Mouse (Mus musculus): ENCODE results near the gene Dnase1l2.
"Not testable (repeated sequence)": the region's sequence is repeated elsewhere in the genome, so short reads cannot be mapped to it uniquely, and the experiment has no call there.

The Dnase1l2 gene

DNA sequence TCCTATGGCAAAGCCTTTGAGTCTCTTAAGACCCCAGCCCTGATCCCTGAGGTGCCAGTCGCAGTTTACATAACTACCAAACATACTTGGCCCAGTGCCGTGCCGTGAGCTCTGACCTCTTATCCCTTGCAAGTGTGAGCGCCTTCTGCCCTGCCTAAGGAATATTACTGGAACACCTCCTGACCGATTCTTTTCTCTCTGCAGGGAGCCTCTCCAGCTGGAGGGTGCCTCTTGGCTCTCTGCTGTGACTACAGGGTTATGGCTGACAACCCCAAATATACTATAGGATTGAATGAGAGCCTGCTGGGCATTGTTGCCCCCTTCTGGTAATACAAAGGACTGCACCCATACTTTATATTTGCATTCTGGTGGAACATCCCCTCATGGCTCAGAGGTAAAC is 5.9 kb downstream of the Dnase1l2 start:
- no peak for DNase-seq (ENCODE audit: extremely low read depth, low read depth)

DNA sequence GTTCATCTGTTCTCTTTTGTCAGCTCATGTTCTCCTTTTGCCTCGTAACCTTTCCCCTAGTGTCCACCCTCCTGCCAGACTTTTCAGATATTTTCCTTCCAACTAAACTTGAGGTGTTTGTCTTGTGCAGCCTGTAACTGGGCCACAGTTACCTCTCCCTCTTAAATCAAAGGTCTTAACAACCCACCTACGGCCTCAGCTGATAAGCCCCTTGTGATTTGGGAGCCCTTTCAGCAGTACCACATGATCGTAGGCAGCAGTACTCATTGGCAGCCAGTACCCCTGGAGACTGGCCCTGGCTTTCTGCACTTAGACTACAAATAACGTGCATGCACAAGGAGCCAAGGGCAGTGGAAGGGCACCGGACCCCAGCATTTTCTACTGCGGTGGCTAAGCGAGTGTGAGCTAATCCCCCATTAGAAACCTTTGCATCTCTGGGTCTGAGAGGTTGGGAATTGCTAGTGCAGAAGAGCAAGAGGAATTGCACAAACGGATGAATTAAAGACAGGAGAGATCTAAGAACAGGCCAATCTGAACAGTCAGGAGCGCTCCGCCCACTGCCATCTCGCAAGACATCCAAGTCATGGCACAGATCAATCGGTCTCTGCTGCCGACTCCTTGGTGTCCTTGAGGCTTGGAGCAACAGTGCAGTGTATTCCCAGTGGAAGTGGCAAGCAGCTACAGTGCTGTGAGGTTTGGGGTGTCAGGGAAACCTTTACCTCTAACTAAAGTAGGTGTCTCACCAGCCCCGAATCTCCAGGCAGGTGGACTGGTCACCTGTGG is 13.5 kb downstream of the Dnase1l2 start:
- DNase-seq (ENCODE audit: extremely low read depth, low read depth), result no peak

DNA sequence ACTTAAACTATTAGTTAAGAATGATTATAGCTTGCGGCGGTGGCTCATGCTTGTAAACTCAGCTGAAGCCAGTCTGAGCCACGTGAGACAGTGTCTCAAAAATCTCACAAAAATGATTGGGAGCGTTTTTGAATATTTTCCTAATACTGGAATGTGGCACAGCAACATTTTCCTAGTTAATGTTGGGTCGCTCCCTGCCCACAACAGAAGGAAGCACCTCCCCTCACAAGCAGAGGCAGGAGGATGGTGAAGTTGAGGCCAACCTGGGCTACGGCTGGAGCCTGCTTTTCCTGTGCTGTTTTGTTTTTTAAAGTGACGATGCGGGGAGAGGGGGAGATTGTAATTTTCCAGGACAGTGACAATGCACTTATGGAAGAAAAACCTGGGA is 15.7 kb downstream of the Dnase1l2 start:
- no peak for DNase-seq (ENCODE audit: extremely low read depth, low read depth)

DNA sequence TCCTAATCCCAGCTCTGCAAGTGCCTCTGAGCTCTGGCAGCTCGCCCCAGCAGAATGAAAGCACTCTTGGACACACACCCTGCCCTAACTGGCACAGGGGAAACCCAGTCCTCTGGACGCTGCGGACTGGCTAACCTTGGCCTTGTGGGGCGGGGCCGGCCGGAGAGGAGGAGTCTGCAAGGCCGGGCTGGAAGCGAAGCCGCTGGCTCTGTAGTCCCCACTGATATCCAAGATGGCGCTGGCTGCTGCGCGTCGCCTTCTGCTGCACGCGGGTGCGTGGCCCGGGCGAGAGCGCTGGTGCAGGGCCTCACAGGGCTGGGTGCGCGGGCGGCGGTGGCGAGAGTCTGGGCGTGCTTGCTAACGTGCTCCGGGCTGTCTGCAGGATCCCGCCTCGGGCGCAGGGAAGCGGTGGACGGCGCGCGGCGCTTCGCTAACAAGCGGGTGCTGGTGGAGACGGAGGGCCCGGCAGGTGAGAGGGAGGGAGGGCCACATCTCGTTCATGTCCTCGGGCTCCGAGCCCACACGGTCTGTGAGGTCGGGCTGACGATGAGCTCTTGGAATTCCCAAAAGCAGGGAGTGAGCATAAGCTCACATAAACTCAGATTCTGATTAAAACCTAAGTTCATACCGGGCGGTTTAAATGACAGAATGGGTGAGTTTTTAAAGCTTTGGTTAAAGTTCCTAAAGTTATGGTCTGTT is 16.3 kb downstream of the Dnase1l2 start, which contains the start of gene Eci1:
TSS of gene Eci1 (plus strand) at position 171 of the 699 bp plus-strand sequence.
- DNase-seq (ENCODE audit: extremely low read depth, low read depth), result peak; percentile 70

DNA sequence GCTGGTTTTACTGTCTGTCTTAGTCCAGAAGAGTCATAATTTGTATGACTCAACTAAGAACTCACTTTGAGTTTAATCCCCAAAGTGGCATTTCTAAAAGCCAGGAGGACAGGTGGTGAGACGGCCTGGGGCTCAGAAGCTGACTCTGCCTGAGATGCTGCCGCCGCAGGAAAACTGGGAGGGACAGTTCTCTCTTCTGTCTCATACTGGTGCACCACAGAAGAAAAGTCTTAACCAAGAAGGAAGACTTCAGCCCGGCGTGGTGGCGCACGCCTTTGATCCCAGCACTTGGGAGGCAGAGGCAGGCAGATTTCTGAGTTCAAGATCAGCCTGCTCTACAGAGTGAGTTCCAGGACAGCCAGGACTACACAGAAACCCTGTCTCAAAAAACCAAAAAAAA is 17.0 kb downstream of the Dnase1l2 start:
- no peak for DNase-seq (ENCODE audit: extremely low read depth, low read depth)

DNA sequence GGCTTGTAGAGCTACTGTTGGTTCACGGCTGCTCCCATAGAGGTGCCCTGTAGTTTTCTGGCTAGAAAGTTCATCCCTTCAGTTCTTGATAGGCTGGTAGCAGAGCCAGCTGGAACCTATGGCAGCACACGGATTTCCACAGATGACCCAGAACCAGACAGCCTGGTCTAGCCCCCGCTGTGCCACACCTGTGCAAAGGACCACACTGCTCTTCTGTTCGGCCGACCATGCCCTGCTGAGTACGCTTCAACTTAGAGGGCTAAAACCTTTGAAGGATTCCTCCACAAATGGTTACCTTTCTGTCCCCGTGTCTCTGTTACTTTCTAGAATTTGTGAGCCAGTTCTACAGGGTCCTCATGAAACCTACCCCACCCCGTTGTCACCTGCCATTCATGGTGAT is 17.6 kb downstream of the Dnase1l2 start:
- DNase-seq (ENCODE audit: extremely low read depth, low read depth), result not testable (repeated sequence)

DNA sequence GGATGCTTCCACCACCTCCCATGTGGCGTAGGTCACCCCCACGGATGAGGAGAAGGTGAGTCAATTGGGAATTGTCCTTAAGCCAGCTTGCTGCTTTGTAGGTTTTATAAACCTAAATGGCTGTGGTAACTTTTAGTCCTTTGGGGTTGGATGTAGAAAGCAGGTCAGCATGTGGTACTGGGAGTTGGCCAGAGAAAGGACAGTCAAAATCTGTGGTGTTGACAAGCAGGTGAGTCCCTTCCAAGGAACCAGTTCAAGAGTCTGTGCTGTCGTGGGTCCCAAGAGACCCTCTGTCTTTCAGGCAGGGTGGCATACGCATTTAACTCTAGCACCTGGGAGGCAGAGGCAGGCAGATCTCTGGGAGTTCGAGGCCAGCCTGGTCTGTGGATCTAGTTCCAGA is 18.4 kb downstream of the Dnase1l2 start:
- DNase-seq (ENCODE audit: extremely low read depth, low read depth), result no peak

DNA sequence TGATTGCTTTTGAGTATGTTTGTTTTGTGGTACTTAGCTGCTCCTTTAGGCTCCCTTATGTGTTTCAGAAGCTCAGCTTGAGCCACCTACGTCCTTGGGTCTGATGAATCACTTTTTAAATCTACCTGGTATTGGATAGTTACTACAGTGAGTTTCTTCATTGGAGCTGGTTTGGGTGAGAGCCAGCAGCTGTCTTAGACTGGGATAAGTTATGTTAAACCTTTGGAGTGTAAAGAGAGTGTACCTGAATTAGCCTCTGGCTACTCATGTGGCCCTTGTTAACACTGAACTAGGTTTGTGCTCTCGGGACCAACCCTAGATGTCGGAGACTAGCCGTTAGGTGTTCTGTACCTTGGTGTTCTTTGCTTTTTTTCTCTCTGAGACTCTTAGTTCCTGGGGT is 19.8 kb downstream of the Dnase1l2 start:
- no peak for DNase-seq (ENCODE audit: extremely low read depth, low read depth)

DNA sequence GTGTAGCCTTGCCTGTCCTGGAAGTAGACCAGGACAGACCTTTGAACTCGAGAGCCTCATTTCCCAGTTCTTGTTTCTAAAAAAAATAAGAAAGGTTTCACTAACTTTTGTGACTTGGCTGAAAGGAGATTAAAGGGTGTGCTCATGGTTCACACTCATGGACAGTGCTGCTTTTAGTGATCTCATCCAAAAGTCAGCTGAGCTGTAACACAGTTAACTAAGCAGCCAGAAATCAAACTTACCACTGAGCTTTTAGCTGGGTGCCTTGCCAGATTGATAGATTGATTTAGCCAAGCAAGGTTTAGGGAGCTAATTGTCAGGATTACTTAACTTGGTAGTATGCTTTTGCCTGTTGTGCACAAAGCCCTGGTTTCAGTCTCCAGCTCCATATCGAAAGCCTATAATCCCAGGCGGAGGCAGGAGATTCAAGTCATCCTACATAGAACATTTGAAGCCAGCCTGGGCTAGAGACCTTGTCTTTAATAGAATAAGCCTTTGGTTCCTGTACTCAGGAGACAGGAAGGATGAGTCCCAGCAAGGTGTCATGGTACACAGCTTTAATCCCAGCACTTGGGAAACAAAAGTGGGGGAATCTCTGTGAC is 26.8 kb downstream of the Dnase1l2 start:
- no peak for DNase-seq (ENCODE audit: extremely low read depth, low read depth)

DNA sequence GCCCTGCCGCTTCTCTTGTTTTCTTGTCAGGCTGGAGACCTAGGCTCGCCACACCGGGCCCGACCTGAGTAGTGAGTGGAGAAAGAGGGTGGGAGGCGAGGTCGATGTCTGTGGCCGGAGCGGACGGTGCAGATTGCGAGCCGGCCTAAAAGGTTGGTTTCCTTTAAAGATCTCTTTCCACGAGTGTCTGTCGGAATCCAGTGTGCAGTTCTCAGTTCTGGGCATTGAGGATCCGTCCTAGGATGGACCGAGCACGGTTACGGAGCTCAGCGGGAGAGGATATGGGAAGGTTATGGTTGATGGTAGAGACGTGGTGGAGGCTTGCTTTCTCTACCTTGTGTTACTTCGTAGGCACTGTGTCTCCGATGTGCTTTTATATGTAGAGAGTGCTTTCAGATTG is 27.9 kb downstream of the Dnase1l2 start:
- DNase-seq (ENCODE audit: extremely low read depth, low read depth), result no peak

DNA sequence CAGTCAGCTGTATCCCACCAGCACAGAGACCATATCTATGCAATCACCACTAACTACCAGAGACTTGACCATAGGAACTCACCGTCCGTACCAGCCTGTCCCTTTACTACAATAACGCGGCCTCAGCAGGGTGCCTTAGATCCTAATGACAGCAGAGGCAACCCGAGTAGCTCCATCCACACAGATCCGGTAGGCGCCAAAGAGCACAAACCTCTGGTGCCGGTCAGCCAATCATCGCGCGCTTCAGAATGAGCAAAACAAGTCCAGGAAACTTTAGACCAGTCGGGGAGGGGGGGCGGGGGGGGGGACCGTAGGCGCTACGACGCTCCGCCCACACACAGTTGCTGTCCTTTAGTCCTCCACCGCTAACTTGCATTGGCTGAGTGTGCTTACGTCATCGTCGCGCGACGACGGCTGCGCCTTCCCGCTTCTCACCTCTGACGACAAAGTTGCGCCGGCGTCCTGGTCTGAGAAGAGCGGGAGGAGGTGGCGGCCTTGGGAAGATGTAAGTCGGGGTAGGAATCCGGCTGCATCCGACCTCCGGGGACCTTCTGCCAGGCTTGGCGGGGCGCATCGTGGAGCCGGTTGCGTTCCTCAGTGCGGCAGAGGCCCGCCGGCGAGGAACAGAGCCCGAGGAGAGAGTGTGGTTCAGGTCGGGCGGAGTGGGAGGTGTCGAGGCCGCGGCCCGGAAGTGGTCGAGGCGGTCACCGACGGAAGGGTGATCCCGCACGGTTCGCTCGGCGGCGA is 28.5 kb downstream of the Dnase1l2 start, which contains the start of gene Rnps1:
TSS of gene Rnps1 (plus strand) at position 336 of the 747 bp plus-strand sequence.
- DNase-seq (ENCODE audit: extremely low read depth, low read depth), result peak; percentile 96

DNA sequence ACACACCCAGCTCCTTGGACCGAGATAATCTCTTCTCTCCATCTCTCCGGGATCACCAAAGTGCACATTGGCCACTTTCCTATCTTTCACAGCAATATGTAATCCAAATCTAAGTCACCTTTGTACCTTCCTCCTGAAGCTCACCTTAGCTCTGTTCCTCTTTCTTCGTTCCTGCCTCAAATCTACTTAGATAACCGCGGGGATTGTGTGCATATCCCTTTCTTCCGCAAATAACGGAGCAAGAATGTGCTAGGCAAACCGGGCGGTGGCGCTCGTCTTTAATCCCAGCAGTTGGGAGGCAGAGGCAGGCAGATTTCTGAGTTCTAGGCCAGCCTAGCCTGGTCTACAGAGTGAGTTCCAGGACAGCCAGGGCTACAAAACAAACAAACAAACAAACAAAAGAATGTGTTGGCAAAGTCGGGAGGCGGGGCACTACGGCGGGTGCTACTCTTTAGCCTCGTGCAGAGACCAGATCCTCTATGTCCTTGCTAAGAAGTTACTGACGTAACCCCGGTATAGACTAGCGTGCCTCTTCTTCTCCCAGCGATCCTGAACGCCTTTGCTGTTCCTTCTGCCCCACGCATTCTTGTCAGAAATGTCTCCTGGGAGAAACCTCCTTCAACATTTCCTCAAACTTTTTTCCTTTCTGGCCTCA is 29.2 kb downstream of the Dnase1l2 start:
- peak; percentile 68 for DNase-seq (ENCODE audit: extremely low read depth, low read depth)

DNA sequence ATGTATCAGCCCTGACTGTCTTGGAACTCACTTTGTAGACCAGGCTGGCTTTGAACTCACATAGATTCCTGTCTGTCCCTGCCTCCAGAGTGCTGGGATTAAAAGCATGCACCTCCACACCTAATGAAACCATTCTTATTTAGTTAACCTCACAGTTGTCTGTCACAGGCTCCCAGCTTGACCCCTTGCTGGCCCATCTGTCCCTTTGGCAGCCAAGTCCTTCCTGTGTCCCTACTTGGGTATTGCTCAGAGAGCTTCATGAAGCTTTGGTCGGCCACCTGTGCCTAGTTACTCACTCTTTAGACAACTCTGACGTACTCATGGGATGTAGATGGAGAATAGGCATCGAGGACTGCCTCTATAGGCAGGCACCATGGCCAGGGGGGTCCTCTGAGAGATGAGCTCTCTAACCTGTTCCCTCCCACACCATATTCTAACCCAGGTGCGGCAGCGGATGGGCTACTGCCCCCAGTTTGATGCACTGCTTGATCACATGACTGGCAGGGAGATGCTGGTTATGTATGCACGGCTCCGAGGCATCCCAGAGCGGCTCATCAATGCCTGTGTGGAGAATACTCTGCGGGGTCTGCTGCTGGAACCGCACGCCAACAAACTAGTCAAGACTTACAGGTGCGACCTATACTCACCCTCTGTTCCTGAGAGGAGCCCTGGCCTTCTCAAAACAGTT is 35.6 kb downstream of the Dnase1l2 start:
- DNase-seq (ENCODE audit: extremely low read depth, low read depth), result no peak

DNA sequence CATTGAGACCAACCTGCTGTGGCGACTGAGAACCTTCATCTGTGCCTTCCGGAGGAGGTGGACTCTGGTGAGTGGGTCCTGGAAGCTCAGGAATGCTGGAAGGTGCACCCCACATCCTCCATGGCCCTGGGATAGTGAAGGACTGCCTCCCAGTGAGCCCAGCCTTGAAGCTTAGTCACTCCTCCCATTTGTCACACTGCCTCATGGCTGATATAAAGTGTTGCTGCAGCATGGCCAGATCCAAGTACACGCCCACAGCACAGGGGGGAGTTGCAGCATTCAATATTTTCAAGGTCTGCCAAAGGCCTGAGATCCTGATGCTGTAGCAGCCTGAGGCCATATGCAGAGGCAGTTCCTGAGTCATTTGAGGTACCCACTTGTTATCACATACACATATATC is 40.5 kb downstream of the Dnase1l2 start:
- no peak for DNase-seq (ENCODE audit: extremely low read depth, low read depth)

DNA sequence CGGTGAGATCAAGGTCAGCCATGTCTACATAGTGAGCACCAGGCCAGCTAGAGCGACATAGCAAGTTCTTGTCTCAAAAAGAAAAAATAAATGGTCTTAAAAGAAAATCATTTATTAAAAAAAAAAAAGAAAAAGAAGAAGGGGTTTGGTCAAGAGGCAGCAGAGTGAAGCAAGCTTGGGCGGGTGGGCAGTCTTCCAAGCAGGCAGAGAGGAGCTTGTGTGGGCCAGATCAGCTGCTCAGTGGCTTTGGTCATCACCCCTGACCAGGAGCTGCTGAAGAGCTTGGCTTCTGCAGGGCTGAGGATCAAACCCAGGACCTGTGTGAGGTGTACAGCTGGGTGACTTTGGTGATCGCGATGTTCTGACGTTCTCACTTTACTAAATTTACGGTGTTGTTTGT is 48.4 kb downstream of the Dnase1l2 start:
- no peak for DNase-seq (ENCODE audit: extremely low read depth, low read depth)

DNA sequence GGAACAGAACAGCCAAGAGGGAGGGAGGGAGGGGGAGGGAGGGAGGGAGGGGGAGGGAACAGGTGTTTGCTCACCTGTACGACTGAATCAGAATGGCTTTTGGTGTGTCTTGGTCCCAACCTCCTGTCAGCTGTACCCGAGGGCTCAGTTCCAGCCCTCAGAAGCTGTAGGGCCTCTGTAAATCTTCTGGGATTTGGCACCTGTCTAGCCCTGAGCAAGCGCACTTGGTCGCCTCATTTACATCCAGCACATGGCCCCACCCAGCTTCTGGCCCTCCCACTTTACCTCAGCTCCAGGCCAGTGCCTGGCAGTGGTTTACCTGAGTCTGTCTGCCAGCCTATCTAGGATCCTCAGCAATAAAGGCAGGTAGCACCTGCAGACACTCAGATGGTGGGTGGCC is 49.4 kb downstream of the Dnase1l2 start:
- no peak for DNase-seq (ENCODE audit: extremely low read depth, low read depth)

DNA sequence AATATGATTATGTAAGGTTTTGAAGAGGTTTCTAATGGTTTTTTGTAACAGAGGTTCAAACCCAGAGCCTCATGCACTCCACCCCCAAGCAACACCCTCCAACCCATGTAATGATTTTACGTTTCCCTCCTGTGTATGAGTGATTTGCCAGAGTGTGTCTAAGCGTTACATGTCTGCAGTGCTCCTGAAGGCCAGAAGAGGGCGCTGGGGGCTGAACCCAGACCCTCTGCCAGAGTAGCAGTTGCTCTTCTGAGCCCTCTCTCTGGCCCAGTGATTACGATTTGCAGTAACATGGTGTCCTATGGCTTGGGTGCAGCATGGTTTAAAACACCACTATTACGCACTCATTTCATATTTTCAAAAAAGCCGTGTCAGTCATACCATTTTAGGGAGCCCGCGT is 51.8 kb downstream of the Dnase1l2 start:
- DNase-seq (ENCODE audit: extremely low read depth, low read depth), result no peak
